Mouse (Mus musculus): ENCODE results near the gene Rsrc1.

Gene Rsrc1

DNA sequence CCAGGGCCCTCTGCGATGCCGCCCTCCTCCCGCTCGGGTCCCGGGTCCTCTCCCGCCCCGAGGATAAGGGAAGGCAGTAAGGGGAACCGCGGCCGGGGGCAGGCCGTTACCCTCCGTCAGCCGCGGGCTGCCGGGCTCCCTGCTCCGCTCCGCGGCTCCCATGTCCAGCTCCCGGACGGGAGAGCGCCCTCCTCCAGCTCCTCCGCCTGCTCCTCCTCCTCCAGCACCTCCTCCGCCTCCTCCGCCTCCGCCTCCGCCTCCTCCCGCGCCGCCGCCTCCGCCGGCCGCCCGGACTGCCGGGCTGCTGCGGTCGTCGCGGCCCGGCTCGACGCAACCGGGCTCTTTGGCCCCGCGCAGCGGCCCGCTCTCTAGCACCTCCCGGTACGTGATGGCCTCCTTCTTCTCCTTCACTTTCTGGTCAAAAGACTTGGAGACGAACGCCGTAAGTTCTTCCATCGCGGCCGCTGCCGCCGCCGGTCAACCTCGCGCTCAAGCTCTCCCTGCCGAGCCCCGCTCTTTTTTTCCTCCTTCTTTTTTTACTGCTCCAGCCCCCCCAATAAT, at the start of gene Rsrc1:
Gene Rsrc1, plus strand, starts transcription at position 290 of the 561 bp plus-strand sequence.
- peak; percentile 68 for DNase-seq (ENCODE audit: low read depth, low spot score)

DNA sequence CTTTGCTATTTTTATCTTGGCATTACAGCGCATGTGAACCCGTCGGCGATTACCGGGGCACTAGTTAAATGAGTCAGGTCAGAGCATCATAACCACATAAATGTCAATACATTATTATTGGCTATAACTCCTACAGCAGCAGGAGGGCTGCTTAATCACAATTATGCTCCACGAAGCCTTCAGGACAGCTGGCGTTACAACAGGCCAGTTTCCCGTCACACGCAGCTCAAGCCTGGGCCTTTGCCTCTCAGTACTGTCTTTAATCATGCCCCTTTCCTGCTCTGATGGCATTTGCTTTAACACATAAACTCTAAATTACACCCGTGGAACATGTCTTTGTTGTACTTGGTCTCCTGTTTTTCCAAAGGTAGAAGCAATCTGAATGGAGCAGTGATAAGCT, 41.5 kb upstream of the Rsrc1 start:
- no peak for DNase-seq (ENCODE audit: low read depth, low spot score)

GRCm38 (mm10) chr3:66955126-66955525, 26.1 kb upstream of the Rsrc1 start:
- peak; percentile 18 for DNase-seq (ENCODE audit: low read depth, low spot score)

- DNase-seq (ENCODE audit: low read depth, low spot score): no peak
Measured at GRCm38 (mm10) chr3:66959972-66960371, 21.2 kb upstream of the Rsrc1 start.

GRCm38 (mm10) chr3:66964884-66965283, 16.3 kb upstream of the Rsrc1 start:
- no peak for DNase-seq (ENCODE audit: low read depth, low spot score)

- peak; percentile 32 for DNase-seq (ENCODE audit: low read depth, low spot score)
Measured at GRCm38 (mm10) chr3:66967508-66967907, 13.7 kb upstream of the Rsrc1 start.

DNA sequence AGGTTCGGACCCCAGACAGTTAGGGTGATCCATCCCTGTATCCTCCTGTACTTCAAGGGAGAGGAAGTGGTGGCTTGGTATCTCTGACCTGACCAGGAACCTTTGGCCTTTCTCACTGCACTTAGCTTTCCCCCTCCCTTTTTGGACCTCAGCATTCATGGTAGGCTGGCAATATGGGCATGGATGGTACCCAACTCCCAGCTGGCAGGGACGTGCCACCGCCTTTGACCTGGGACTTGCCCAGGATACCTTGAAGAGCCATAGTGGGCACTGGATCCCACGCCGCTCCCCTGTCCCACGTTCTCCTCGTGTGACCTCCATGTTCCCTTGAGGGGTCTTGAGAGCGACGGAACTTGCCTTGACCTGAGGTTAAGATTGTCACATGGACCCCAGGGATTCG, 10.9 kb upstream of the Rsrc1 start:
- no peak for DNase-seq (ENCODE audit: low read depth, low spot score)

DNA sequence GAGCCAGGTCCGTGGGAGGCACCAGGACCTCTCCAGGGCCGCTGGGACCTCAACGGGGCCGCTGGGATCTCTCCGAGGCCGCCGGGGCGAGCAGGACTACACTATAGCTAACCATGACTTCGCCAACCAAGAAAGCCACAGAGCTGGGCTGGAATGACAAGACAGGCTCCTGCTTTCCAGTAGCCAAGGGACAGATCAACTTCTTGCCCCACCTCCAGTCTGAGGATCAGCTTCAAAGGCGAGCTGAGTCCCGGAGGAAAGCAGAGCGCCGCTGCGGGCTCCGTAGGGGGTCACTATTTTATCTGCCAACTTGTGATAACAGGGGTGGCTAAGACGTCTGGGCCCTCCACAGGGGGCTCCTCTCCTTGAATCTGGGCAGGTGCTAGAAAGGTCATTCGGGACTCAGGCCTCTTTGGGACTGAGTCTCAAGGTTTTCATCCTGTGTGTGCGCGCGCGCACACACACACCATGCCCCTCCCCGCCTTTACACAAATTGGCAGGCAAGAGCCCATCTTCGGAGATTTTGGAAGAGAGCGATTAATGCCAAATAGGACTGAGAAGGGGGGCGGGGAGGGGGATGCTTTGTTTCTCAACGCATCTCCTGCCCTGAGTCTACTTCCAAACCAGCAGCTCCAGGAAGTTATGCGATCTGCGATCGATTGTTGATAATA, 10.4 kb upstream of the Rsrc1 start:
- no peak for DNase-seq (ENCODE audit: low read depth, low spot score)

DNA sequence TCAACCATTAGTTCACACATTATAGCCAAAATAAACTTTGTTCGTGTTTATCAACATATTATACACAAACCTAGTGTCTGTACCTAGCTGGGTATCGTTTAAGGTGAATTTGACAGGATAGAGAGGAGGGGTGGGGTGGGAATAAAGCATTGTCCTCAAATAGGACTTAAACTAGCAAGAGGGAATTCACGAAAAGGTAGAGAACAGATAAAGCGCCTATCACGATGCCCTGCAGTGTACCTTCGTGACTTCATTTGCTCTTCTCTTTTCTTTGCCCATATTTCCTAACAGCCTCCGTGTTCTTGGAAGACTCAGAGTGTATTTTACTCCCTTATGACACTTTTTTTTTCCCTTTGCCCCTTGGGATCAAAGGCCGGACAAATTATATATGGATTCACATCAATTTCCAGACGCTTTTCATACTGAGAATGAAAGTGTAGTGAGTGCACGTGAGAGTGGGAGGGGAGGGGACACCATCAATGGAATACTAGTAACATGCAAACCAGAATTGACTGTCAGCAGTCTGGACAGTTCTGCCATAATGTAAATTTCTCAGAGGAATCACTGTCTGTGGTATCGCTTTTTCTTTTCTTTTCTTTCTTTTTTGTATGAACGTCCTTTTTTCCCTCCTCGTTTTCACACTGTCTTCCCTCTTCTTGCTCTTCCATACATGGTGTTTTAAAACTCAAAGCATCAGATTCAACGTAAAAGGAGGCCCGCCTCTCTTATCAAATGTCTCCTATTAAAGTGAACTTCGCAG, 8.8 kb upstream of the Rsrc1 start:
- no peak for DNase-seq (ENCODE audit: low read depth, low spot score)

- no peak for DNase-seq (ENCODE audit: low read depth, low spot score)
Measured at GRCm38 (mm10) chr3:66973391-66973943, 7.7 kb upstream of the Rsrc1 start.

- DNase-seq (ENCODE audit: low read depth, low spot score): no peak
Measured at GRCm38 (mm10) chr3:66974501-66974900, 6.7 kb upstream of the Rsrc1 start.

DNA sequence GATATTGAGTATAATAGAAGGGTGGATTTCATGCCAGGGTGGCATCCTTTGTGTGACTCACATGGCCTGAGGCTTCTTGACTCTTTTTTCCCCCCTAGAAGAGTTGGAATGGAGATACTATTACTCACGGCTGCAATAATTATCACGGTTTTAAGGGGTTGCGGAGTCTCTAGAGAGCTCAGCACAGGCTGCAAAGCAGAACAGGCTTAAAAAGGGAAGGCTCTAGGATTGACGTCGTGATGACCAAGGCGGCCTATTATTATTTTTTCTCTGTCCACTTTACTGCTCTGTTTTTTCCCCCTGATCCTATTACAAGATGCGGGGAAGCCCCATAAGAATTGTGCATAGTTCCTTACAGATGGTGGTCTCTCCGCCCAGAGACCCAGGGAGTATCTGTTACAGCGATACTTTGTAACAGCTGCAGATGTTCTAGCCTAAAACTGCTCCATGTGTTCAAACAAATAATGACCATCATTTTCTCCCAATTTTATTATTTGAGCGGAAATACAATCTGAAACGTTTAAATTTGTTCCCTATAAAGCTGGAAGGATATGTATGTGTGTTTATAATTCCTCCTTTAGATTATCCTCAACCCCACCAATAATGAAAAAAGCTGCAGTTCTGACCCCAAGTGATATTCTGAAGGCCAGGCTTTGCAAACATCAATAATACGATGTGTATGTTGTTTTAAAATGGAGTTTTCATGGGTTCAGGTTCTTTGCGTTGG, 4.1 kb upstream of the Rsrc1 start:
- peak; percentile 87 for DNase-seq (ENCODE audit: low read depth, low spot score)

- no peak for DNase-seq (ENCODE audit: low read depth, low spot score)
Measured at GRCm38 (mm10) chr3:66977811-66978456, 3.3 kb upstream of the Rsrc1 start.

DNA sequence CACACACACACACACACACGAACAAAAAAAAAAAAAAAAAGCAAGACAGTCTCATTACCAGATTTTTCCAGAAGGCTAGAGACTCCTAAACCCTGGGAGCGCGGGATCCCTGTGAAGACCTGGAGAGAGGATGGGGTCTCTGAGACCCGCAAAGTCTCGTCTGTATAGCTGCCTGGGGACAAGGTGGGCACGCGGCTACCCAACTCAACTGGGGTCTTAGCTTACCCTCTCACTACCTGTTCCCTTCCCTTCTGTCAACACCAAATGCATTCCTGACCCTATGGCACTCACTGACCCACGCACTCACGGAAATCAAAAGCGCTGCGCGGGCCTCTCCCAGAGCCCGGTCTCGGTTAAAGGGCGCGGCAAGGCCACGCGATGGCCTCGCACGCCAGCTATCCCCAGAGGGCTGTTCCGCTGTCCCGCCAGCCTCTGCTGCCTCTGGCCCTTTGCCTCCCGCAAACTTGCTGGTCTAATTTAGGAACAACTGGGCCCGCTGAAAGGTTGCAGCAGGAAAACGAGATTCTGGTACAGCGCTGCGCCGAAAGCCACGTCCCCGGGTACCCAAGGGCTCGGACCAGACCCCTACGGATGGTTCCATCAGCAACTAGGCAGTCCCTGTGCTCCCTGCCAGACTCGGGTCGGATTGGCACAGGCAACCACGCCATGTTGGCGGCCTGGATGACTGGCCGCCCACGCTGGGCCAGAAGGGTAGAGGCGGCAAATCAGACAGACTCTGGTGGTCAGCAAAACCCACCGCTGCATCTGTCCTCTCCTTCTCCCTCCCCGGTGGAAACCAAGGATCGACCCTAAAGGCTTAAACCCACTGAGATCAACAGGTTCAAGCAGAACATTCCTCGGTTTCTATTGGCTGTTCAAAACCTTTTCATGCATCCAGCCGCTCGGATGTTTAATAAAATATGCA, 2.5 kb upstream of the Rsrc1 start:
- DNase-seq (ENCODE audit: low read depth, low spot score): peak; percentile 42

DNA sequence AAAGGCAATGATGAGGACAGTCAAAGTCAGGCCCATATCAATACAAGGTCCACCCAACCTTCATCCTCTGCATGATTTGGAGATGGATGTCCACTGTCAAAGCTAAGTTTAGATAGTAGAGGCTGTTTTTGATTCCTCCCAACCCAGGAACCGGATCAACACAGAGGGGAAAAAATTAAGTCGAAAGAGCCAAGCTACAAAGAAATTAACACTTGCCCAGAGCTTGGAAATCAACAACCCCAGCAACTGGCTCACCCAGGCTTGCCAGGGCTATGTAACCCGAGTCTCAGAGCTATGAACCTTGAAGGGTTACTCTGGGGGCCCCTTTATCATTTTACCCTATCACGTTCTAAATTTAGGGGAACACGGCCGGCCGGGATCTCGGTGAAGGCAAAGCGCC, 1.7 kb upstream of the Rsrc1 start:
- DNase-seq (ENCODE audit: low read depth, low spot score): peak; percentile 27

DNA sequence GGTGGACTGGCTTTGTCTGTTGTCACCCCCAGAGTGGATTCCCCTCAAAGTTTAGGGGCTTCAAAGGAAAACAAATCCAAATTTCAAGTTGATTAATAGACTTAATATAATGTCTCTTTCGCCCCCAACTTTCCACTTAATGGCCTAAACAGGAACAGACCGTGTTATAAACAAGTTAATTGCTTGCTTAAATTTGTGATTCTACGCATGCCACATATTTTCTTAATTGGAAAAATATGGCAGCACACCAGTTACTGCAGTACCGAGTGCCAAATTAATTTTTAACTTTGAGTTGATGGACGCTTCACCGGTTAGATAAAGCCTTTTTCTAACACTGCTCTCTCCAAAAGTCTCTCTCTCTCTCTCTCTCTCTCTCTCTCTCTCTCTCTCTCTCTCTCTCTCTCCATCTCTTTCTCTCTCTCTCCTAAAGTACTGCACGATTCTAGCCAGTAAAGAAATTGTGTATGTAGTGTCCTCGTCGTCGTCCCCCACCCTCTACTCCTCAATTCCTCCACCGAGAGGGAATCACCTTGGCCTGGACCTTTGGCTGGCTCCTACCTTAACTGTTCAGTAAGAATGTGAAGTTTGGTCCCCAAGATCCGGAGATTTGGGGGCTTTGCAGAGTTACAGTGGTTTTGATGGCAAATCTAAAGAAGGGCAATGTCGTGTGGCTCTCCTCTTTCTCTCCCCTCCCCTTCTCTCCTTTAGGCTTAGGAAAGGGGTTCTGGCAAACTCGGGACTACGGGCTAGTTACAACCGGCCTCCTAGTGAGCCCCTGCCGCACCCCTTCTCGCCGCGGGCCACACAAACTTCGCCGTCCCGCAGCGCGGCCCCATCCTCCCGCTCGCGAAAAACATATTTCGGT, 847 bp upstream of the Rsrc1 start:
- DNase-seq (ENCODE audit: low read depth, low spot score): peak; percentile 51

DNA sequence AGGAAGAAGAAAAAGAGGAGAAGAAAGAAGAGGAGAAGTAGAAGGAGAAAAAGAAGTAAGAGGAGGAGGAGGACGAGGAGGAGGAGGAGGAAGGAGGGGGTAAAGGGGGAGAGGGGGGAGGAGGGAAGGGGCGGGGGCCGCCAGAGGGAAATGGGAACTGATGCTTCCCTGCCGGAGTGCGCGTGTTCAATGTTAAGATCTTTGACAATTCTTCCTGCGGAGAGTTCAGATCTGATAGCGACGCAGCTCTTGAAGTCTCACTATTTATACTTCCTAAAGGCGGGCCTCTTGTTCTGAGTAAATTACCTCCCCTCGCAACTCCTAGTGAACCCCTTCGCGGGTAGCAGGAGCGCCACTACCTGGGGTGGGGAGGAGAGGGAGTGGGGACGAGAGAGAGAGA, 516 bp downstream of the Rsrc1 start, which contains the start of gene Shox2:
Gene Shox2, minus strand, starts transcription at position 66 of the 400 bp plus-strand sequence.
- DNase-seq (ENCODE audit: low read depth, low spot score): peak; percentile 73

GRCm38 (mm10) chr3:66982181-66982911, 1.2 kb downstream of the Rsrc1 start:
- DNase-seq (ENCODE audit: low read depth, low spot score): peak; percentile 76

DNA sequence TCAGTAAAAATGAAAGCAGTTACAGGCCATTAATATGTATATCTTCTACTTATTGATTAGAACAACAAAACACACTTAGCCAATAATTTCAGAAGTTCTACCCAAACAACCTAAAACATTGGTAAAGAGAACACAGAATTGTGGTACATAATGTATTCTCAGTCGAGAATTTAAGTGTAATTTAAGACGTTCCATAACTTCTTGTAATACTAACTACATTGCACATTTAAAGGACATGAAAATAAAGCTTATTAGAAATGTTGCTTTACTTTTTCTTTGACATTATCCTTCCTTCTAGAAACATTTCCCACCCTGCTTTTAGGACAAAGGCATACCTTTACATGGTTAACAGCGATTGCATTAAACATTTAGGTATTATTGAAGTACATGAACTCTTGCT, 2.3 kb downstream of the Rsrc1 start:
- peak; percentile 20 for DNase-seq (ENCODE audit: low read depth, low spot score)

All from 3T3-L1 (cell line).